Comparison of ENCODE assay signal across 17 mouse cellular contexts in the genomic region with DNA sequence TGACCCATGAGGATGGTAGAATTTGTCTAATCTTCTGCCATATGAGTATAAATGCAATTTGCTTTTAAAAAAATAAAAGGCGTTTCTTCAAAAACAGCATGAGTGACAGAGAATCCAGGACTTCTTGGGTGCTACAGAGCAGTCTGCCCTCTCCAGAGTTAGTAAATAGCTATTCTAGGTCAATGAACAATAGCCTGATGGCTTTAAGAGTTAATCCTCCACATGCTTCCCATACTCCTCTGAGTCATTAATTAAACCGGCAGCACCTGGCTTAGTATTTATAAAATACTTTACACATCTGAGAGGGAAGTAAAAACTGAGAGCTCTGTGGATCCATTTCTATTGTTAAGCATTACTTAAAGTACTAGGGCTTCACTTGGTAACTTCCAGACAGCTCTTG.
"Had no signal": no experiment of that assay in that cellular context is flagged by ENCODE, and none has a peak within 500 bp of the region (broad histone marks: within the 10 kb centered on the region; RNA-seq: fewer than 3 reads in every experiment).

No protein-coding gene starts in this region.

- H3K4me3 ChIP-seq: layer of hippocampus, adult 2 months; limb, embryonic 12.5 days; liver, embryonic 13.5 days; lung, embryonic 15.5 days; megakaryocyte, embryonic 14.5 days; midbrain, embryonic 15.5 days; neural tube, embryonic 12.5 days; stomach, embryonic 15.5 days had no signal

- H3K27ac ChIP-seq: layer of hippocampus, adult 2 months; limb, embryonic 12.5 days; liver, embryonic 13.5 days; lung, embryonic 15.5 days; macrophage; midbrain, embryonic 15.5 days; neural tube, embryonic 12.5 days; stomach, embryonic 15.5 days had no signal

- DNase-seq: liver; liver, embryonic 13.5 days; liver, postnatal 0 days; lung, postnatal 14 days; right cerebral cortex, postnatal 14 days; thymus, adult 2 months; thymus, postnatal 25 days had no signal

- H3K9me3 ChIP-seq: limb, embryonic 12.5 days; liver, embryonic 13.5 days; lung, embryonic 15.5 days; megakaryocyte, embryonic 14.5 days; midbrain, embryonic 15.5 days; neural tube, embryonic 12.5 days; stomach, embryonic 15.5 days had no signal

- H3K4me1 ChIP-seq: limb, embryonic 12.5 days; liver, embryonic 13.5 days; lung, embryonic 15.5 days; megakaryocyte, embryonic 14.5 days; midbrain, embryonic 15.5 days; neural tube, embryonic 12.5 days; stomach, embryonic 15.5 days had no signal

- H3K36me3 ChIP-seq: limb, embryonic 12.5 days; liver, embryonic 13.5 days; lung, embryonic 15.5 days; midbrain, embryonic 15.5 days; neural tube, embryonic 12.5 days; stomach, embryonic 15.5 days had no signal

- H3K9ac ChIP-seq: limb, embryonic 12.5 days; liver, embryonic 13.5 days; liver, postnatal 0 days; lung, embryonic 15.5 days; midbrain, embryonic 15.5 days; neural tube, embryonic 12.5 days; stomach, embryonic 15.5 days had no signal

- H3K27me3 ChIP-seq: liver, embryonic 13.5 days; megakaryocyte, embryonic 14.5 days; neural tube, embryonic 12.5 days; stomach, embryonic 15.5 days had no signal

- H3K4me2 ChIP-seq: limb, embryonic 12.5 days; liver, embryonic 13.5 days; lung, embryonic 15.5 days; midbrain, embryonic 11.5 days; midbrain, embryonic 15.5 days; neural tube, embryonic 12.5 days; stomach, embryonic 15.5 days had no signal

- ATAC-seq: intestine, postnatal 0 days; midbrain, embryonic 15.5 days had no signal
